Mouse (Mus musculus) heart, postnatal 4 days (tissue): Measurements from ENCODE around the gene Sfta2. TPM values are rescaled to one million over a fixed set of nuclear protein-coding genes. Genes with fewer than 3 reads are reported as not detected.

Experiments used
- DNase-seq: peaks from one replicate; pipeline ENCODE4 v3.0.0; 2021
- total RNA-seq, 2 experiments: library from RNA; stranded (reverse); gene quantifications; 2 replicates each; pipeline ENCODE4 v1.2.3; 2021

The Sfta2 gene
- total RNA-seq: not detected

DNA sequence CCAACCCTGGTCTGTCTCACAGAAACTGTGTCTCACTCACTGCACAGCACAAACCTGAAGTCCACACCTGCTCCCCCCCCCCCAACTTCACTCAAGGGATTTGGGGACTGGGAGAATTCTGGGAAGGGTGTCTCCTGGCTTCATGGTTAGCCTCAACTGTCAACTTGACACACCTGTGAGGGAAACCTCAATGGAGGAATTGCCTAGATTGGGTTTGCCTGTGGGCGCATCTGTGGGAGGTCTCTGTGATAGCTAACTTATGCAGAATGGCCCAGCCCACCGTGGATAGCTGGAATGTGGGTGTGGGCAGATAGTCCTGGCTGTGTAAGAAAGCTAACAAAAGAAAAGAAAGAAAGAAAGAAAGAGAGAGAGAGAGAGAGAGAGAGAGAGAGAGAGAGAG lies at the start of gene Sfta2:
Sfta2 (plus strand) TSS at position 301 of the 400 bp plus-strand sequence.
- DNase-seq: no peak

GRCm38 (mm10) chr17:35551881-35552414 lies 49.4 kb upstream of the Sfta2 start, which contains the start of gene Cdsn:
Gene Cdsn, plus strand, starts transcription at chr17:35552128.
- peak; percentile 10 for DNase-seq

- no peak for DNase-seq
These were observed 47.0 kb upstream of the Sfta2 start for GRCm38 (mm10) chr17:35554321-35554720.

GRCm38 (mm10) chr17:35554761-35555397 lies 46.5 kb upstream of the Sfta2 start:
- no peak for DNase-seq

DNA sequence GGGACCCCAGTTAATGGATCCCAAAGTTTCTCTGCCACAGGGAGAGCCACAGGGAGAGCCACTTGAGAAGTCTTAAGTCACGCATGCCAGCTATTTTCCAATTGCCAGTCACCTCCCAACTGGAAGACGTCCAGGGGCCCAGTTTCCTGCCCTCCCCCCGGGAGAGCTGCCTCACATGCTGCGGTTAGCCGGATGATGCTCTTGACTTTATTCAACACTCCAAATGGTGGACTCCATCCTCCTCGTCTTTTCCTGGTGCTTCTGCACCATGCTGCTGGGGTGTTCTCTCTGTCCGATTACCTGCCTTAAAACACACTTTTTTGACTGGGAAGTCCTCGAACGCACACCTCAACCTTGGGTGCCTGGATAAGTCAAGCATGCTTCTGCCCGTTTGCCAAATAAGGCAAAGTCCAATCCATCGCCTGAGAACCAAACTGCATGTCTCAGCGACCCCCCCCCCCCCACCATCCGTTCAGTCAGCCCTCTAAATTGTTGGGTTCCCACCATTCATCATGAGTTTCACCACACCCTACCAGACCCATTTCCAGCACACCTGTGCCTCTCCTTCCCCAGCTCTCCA lies 45.1 kb upstream of the Sfta2 start:
- no peak for DNase-seq

DNA sequence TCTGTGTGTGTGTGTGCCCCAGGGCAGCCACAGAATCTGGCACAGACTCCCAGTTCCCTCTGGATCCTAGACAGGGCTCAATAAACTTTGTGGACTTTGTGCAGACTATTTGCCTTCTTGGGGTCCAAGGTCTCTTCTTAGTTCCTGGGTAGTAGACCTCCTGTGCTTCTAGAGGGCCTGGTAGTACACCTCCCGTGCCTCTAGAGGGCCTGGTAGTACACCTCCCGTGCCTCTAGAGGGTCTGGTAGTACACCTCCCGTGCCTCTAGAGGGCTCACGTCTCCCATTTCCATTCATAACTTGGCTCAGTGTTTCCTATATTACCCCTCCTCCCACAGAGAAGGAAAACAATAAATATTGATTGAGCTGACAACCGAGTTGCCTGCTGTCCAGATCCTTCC lies 44.5 kb upstream of the Sfta2 start:
- peak; percentile 70 for DNase-seq

DNA sequence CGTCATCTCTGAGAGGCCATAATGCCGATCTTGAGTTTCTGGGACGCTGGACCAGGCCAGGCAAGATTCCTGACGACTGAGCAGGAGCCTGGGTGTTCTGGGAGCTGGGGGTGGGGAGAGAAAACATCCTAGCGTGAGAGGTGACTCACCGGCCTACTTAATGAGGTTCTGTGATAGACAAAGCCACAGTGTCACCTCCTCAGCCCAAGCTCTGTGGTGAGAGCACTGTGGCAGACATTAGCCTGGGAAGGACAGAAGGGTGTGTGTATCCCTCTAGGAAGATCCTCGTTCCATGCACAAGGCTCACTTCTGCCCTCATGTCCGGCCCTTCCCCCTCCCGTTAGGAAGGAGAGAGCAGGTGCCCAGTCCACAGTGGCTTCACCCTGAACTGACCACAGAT lies 44.0 kb upstream of the Sfta2 start:
- no peak for DNase-seq

- no peak for DNase-seq
These were observed 43.1 kb upstream of the Sfta2 start for GRCm38 (mm10) chr17:35558216-35558615.

DNA sequence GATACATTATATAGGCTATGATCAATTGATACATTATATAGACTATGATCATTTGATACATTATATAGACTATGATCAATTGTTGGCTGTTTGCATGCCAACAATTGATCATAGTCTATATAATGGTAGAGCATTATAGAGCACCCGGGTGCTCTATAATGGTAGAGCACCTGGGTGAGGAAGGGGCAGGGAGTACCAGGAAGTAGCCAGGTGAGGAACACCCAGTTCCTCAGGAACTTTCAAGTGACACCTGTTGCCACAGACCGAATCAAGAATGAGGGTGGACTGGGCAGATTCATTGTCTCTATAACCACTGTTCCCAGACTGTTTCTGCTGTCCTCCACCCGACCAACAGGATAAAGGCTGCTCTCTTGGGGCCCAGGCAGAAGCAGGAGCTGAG lies 34.2 kb upstream of the Sfta2 start, which contains the start of gene 2300002M23Rik:
2300002M23Rik (plus strand) TSS at position 301 of the 400 bp plus-strand sequence.
- DNase-seq: no peak

DNA sequence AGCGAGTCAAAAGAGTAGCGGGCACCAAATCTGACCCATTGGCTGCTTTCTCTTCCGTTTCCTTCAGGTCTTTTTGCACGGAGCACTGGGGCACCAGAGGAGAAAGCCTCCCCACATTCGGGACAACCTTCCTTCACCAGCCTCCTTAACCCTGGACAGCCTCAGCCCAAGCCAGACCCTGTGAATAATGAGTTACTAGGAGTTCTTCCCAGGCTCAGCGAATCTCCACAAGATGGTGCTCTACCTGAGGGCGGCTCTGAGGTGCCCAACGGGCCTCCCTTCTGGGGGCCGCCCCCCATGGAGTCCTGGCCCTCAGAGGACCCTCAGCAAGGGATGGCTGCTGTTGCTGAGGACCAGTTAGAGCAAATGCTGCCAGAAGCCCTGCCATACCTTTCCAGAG lies 33.6 kb upstream of the Sfta2 start:
- no peak for DNase-seq

DNA sequence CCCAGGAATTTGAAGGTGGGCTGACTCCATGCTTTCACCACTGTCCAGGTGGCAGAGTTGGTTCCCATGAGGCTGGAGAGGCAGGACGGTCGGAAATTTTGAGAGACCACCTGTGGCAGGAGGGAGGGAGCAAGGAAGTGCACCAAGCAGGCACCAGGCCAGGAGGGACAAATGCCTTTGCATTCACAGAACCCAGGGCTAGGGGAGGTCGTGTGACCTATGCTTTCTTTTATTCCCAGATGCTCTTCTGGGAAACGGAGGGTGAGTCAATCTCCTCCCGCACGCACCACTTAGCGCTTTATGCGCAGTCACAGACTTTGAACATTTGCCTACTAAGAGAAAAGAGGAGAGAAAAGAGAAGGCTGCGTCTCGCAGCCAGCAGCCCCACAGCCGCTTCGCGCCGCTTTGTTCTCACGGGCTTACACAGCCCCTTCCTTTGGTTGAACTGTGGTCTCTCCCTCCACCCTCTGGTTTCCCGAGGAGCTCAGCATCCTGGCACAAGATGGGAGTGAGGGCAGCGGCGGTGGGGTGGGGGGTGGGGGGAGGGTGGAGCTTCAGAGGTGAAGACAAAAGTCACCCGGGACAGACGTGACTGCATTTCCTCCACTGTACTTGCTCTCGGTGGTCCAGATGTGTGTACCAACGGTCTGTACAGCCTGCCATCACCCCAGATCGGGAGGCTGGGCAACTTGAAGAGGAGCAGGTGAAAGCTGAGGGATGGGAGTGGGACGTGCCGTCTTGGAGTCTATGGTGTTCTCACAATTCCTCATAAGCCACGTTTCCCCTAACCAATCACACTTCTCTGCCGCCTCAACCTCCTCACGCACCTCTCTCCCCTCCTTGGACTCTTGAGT lies 32.0 kb upstream of the Sfta2 start:
- no peak for DNase-seq

DNA sequence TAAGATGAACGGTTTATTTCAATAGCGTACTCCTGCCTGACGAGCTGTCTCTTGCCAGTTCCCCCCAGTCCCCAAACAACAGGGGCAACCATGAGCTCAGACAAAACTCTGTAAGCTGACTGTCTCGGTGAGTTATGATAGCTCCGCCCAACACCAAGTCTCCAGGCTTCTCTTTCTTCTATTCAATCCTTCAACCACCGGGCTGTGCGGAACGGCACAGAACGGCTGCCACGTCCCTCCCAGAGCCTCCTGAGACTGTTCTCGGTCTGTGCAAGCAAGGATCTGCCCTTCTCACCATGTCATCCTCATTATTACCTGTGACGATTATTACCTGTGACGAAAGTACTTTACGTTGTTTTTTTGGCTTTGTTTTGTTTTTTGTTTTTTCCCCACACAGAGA lies 30.5 kb upstream of the Sfta2 start:
- no peak for DNase-seq

DNA sequence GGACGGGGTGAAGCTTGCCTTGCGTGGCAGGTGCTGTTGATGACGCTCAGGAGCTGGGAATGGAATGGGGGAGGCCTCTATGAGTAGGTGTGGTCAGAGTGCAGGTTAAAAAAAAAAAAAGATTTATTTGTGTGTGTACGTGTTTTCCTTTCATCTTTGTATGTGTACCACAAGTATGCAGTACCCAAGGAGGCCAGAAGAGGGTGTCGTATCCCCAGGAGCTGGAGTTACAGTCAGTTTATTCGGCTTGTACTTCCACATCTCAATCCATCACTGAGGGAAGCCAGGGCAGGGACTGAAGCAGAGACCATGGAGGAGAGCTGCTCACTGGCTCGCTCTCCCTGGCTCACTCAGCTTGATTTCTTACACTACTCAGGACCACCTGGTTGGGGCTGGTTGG lies 29.9 kb upstream of the Sfta2 start:
- no peak for DNase-seq

DNA sequence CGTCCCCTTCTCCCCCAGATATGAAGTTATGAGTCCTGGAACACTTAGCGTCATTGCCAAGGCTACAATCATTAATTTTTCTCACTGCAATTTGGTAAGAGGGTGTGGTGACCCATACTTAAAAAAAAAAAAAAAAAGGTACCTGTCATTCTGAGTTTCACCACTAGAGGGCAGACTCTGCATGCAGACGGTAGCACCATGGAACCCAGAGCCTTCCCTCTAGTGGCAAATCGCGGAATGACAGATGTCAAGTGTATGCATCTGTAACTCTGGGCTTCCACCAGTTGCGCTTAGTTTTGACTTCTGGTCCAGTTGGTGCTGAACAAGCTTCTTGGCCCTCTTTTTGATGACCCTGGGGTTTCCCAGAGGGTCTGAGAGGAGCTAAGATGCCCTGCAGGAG lies 23.1 kb upstream of the Sfta2 start:
- DNase-seq: peak; percentile 89

DNA sequence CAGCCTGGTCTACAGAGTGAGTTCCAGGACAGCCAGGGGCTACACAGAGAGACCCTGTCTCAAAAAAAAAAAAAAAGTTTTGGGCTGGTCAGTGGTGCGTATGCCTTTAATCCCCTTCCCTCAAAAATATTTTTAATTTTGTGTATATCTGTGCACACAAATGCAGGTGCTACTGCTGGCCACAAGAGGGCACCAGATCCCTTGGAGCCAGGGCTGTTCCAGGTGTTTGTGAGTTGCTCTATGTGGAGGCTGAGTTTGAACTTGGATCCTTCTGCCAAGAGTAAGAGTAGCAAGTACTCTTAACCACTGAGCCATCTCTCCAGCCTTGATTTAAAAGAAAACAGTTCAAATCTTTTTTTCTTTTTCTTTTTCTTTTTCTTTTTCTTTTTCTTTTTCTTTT lies 18.4 kb upstream of the Sfta2 start:
- no peak for DNase-seq

DNA sequence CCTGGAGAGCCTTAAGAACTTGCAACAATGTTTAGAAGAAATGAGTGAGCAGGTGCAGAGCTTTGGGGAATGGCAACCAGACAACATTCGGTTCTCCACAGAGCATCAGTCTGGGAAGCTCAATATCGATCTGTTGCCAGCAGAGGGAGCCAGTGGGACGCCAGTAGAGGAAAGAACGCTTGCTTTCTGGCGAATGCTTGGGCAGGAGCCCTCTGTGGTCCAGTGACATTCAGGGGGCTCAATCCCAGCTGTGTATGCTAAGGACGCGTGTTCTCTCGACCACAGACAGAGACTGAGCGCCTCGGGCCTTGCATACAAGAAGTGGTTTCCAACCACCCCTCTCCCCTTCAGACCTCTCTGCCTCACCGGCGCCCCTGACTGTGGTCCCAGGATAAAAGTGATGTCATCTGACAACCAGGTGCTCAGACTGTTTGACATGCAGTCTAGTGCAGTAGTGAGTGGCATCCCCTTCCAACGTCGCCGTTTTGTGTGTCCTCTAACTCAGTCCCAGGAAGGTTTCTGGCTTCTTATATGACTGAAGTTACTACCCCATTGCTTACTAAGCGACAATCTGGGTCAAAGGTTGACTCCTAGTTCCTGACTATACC lies 16.9 kb upstream of the Sfta2 start:
- DNase-seq: peak; percentile 89

- DNase-seq: no peak
These were observed 14.1 kb upstream of the Sfta2 start for GRCm38 (mm10) chr17:35587291-35587690.

- DNase-seq: no peak
These were observed 13.0 kb upstream of the Sfta2 start for GRCm38 (mm10) chr17:35588387-35588786.

DNA sequence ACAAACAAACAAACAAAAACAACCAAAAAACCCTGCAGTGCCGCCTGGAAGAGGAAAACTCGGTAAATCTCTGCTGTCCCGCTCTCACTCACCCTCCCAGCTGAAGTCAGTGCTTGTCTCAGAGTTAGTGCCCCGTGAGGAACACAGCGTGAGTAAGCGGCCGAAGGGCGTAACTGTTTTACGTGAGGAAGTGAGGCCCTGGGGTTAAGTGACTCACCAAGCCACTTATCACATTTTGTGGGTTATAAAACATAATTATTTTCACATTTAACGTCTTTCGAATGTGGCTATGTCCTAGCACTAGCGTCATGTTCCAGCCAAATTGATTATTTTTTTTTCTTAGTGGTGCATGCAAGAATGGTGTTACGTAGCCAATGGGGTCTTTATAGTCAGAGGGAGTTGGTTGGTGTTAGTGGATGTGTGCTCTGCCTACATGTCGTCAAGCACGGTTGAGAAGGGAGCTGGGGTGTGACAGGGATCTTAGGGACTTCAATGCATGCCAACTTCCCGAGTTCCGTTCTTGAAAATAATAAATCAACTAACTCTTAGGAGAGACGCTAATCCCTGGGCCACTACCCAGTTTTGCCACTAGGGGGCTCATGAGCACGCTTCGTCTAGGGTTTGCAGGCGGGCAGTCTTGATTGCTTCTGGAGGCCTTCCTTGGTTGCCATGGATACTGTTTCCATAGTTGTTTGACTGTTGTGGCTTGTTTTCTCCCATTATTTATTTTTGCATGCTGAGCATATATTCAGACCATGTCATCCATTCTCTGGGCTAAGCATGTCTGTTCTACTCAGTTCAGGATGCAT lies 10.7 kb upstream of the Sfta2 start:
- DNase-seq: peak; percentile 87

DNA sequence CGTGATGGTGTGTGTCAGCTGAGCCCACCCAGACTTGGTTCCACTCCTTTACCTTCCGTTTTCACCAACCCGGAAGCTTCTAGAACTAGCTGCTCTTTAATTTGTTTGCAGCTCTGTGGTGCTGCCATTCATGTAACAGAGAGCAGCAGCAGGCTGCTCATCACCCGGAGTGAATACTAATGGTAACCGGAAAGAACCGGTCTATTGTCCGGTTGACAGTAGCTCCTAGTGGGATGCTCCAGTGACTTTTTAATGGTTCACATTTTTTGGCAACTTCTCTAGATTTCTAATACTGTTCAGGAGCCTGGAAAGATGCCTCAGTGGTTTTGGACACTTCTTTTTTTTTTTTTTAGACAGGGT lies 10.2 kb upstream of the Sfta2 start:
- DNase-seq: no peak

DNA sequence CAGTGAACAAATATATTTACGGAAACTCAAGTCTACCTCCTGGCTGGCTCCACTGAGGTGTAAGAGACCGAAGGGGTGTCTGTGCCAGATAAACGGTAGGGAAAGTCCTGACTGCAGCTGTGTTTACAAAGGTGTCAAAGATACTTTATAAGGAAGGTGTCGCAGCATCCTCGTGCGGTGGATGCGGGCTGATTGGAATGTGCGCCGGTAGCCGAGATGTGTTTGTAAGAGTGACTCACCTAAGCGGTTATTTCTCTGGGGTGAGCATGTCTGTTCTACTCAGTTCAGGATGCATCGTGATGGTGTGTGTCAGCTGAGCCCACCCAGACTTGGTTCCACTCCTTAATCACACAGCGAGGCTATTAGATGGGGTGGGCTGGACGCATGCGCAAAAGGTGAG lies 9.6 kb upstream of the Sfta2 start:
- no peak for DNase-seq

DNA sequence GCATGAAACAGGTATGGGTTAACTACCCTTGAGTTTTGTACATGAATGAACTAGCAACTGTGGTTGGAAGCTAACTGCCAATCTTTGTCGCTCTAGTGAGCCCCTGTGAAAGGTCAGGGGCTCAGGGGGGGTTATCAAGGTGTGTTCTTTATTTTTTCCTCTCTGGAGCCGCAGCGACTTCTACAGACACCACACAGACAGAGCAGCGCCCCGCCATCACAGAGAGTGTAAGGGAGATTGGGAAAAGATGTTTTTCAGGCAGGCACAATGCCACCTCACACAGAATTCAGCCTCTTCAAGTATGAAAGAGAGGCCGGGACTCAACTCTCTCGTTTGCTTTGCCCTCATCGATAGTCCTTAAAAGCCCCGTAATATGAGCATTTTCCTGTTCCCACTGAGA lies 9.2 kb upstream of the Sfta2 start:
- DNase-seq: no peak
